Mouse (Mus musculus): ENCODE measurements around the gene Tssc4.

- TF ChIP-seq CTCF (IDR thresholded peaks at IDR 0.05; ENCODE audit: low read depth), result no peak
- no peak for TF ChIP-seq EP300 (IDR thresholded peaks at IDR 0.05; ENCODE audit: low read depth)
Measured at GRCm38 (mm10) chr7:143119407-143119806, 50.4 kb downstream of the Tssc4 start.
